ENCODE assay signal across 8 mouse cellular contexts in genomic region chr8:11779844-11780634, GRCm38 (mm10). TPM values are rescaled to one million over a fixed set of nuclear protein-coding genes. Genes with fewer than 3 reads are reported as not detected.
A peak's percentile ranks its signal among the peaks of the same experiment; 100 is the strongest.
DNase-seq lines count a peak whose midpoint lies in the region; ATAC-seq lines count a peak whose summit lies in the region.

No protein-coding gene starts in this region.

- no peak for ATAC-seq in midbrain, embryonic 15.5 days (replicated peaks)
- no peak for ATAC-seq in embryonic facial prominence, embryonic 13.5 days (ENCODE audit: insufficient number of reproducible peaks, insufficient read depth, low FRiP score, low TSS enrichment, low read depth)
- no peak for ATAC-seq in intestine, embryonic 16.5 days

- H3K27me3 ChIP-seq in midbrain, embryonic 15.5 days (replicated peaks), result no peaks in the 10 kb centered on the region
- H3K27me3 ChIP-seq in midbrain, embryonic 10.5 days (ENCODE audit: low read depth, poor library complexity, severe bottlenecking), result no peaks in the 10 kb centered on the region
- H3K27me3 ChIP-seq in embryonic facial prominence, embryonic 13.5 days, result no peaks in the 10 kb centered on the region
- no peaks in the 10 kb centered on the region for H3K27me3 ChIP-seq in intestine, embryonic 16.5 days (replicated peaks; ENCODE audit: control insufficient read depth, insufficient read depth, low read length)

- peaks cover 19% of the 10 kb centered on the region for H3K4me1 ChIP-seq in midbrain, embryonic 15.5 days
- peaks cover 15% of the 10 kb centered on the region for H3K4me1 ChIP-seq in midbrain, embryonic 10.5 days
- peaks cover 37% of the 10 kb centered on the region for H3K4me1 ChIP-seq in embryonic facial prominence, embryonic 13.5 days
- H3K4me1 ChIP-seq in intestine, embryonic 16.5 days (ENCODE audit: control insufficient read depth, insufficient read depth, low read length), result peaks cover 19% of the 10 kb centered on the region

- H3K4me2 ChIP-seq in midbrain, embryonic 15.5 days, result no peak overlapping the region; the same call in 1 of the 2 replicates
- H3K4me2 ChIP-seq in embryonic facial prominence, embryonic 13.5 days, result peak overlapping the region; percentile 31
- no peak overlapping the region for H3K4me2 ChIP-seq in intestine, embryonic 16.5 days (ENCODE audit: low read depth, low read length)

- no peak for DNase-seq in midbrain, embryonic 10.5 days (ENCODE audit: low spot score)
- DNase-seq in lung, postnatal 10 days, result peak; percentile 52
- no peak for DNase-seq in spleen, adult 18-20 months
- DNase-seq in embryo, embryonic 9.5 days (ENCODE audit: extremely low spot score), result no peak
- DNase-seq in B cell, adult 2 months, result no peak

- H3K27ac ChIP-seq in midbrain, embryonic 15.5 days, result peak overlapping the region; percentile 22; the same call in 1 of the 2 replicates
- H3K27ac ChIP-seq in midbrain, embryonic 10.5 days (replicated peaks), result no peak overlapping the region
- H3K27ac ChIP-seq in embryonic facial prominence, embryonic 13.5 days, result peak overlapping the region; percentile 71
- peak overlapping the region; percentile 45; the same call in 1 of the 2 replicates for H3K27ac ChIP-seq in intestine, embryonic 16.5 days (ENCODE audit: low read length)

- no peak overlapping the region for H3K4me3 ChIP-seq in midbrain, embryonic 15.5 days
- H3K4me3 ChIP-seq in midbrain, embryonic 10.5 days, result no peak overlapping the region
- peak overlapping the region; percentile 12; the same call in 1 of the 2 replicates for H3K4me3 ChIP-seq in embryonic facial prominence, embryonic 13.5 days
- H3K4me3 ChIP-seq in intestine, embryonic 16.5 days (ENCODE audit: low read length), result peak overlapping the region; percentile 13; the same call in 1 of the 2 replicates

- no peak overlapping the region for H3K9ac ChIP-seq in midbrain, embryonic 15.5 days
- no peak overlapping the region for H3K9ac ChIP-seq in embryonic facial prominence, embryonic 13.5 days
- no peak overlapping the region for H3K9ac ChIP-seq in intestine, embryonic 16.5 days (ENCODE audit: low read depth, low read length)

- 83% methylated on average over 10 of the region's 10 CpGs for WGBS in midbrain, embryonic 15.5 days
- WGBS in midbrain, embryonic 10.5 days, result 87% methylated on average over 10 of the region's 10 CpGs
- 68% methylated on average over 10 of the region's 10 CpGs for WGBS in embryonic facial prominence, embryonic 13.5 days
- WGBS in intestine, embryonic 16.5 days, result 78% methylated on average over 10 of the region's 10 CpGs

- peaks cover 17% of the 10 kb centered on the region; the same call in 1 of the 2 replicates for H3K36me3 ChIP-seq in midbrain, embryonic 15.5 days (replicated peaks)
- H3K36me3 ChIP-seq in midbrain, embryonic 10.5 days, result peaks cover 38% of the 10 kb centered on the region
- peaks cover 33% of the 10 kb centered on the region for H3K36me3 ChIP-seq in embryonic facial prominence, embryonic 13.5 days
- H3K36me3 ChIP-seq in intestine, embryonic 16.5 days (ENCODE audit: control insufficient read depth, insufficient read depth, low read length), result 0 out of 2 replicates have a peak, but pooled peaks cover 8% of the 10 kb centered on the region

- no peaks in the 10 kb centered on the region for H3K9me3 ChIP-seq in midbrain, embryonic 15.5 days
- H3K9me3 ChIP-seq in midbrain, embryonic 10.5 days (replicated peaks), result no peaks in the 10 kb centered on the region
- H3K9me3 ChIP-seq in embryonic facial prominence, embryonic 13.5 days, result no peaks in the 10 kb centered on the region
- H3K9me3 ChIP-seq in intestine, embryonic 16.5 days (ENCODE audit: control insufficient read depth, low read length), result no peaks in the 10 kb centered on the region

RNA-seq across cellular contexts. Expression of gene Arhgef7, which starts 52.5 kb away (rescaled TPM):
- polyA plus RNA-seq in midbrain, embryonic 15.5 days (2015; fragmentation: Nextera tagmentation; extraction: Ambion mirVana), result 87.6 and 87.7 TPM in 2 replicates
- 47.4 and 56.9 TPM in 2 replicates for polyA plus RNA-seq in midbrain, embryonic 10.5 days (2016; fragmentation: Nextera tagmentation; extraction: Ambion mirVana)
- 43.4 and 48.5 TPM in 2 replicates for polyA plus RNA-seq in embryonic facial prominence, embryonic 13.5 days (2015; fragmentation: Nextera tagmentation; extraction: Ambion mirVana)
- 23.9 and 24.0 TPM in 2 replicates for polyA plus RNA-seq in intestine, embryonic 16.5 days (2015; fragmentation: Nextera tagmentation; extraction: Ambion mirVana)

Comparison
In these comparisons a context has a peak if more than half of its experiments do, and no peak if none do; other contexts are left out.
1. H3K4me3 ChIP-seq: peak in embryonic facial prominence, embryonic 13.5 days (single experiment) and intestine, embryonic 16.5 days (single experiment); none in midbrain, embryonic 15.5 days (single experiment) and midbrain, embryonic 10.5 days (single experiment).